Mouse (Mus musculus): ENCODE measurements around the gene Ubiad1. TPM values are rescaled to one million over a fixed set of nuclear protein-coding genes. Genes with fewer than 3 reads are reported as not detected.

Ubiad1 gene
- polyA plus RNA-seq, 1 experiment from 2014 or later: 14.6 TPM

DNA sequence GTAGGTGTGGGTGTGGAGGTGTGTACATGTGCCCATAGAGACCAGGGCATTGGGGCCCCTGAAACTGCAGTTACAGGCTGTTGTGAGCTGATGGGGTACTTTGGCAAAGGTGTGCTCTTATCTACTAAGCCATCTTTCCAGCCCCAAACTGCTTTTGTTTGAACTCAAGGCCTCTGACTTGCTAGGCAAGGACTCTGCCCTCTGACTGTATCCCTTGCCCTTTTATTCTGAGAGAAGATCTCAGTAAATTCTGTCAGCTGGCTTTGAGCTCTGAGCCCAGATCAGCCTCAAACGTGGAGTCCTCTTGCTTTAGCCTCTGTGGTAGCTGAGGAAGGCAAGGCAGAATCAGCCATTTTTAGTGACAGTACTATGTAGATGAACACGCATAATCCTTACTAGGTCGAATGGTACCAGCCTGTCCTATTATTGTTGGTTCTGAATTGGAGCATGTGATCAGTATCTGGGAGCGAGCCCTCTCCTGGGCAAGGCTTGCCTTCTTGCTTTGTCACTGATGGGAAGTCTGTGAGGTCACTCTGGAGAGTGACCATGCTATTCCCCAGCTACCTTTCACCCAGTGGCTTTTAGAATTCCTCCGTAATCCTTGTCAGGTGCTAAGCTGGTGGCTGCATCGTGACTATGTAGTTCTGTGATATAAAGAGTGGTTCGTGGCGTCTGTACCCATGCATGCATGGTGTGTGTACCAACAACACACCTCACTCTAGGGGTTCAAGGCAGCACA, 28.0 kb upstream of the Ubiad1 start:
- Histone ChIP-seq H3K27ac (ENCODE audit: low read depth, low read length) (no peak overlapping the region), H3K9me3 (ENCODE audit: control insufficient read depth, low read length) (no peaks in the 10 kb centered on the region), H3K27me3 (ENCODE audit: control insufficient read depth, insufficient read depth, low read length) (no peaks in the 10 kb centered on the region), H3K4me2 (replicated peaks; ENCODE audit: low read depth, low read length) (no peak overlapping the region), H3K4me1 (replicated peaks; ENCODE audit: control insufficient read depth, insufficient read depth, low read length) (no peaks in the 10 kb centered on the region), H3K9ac (ENCODE audit: low read depth, low read length) (no peak overlapping the region), H3K36me3 (ENCODE audit: control insufficient read depth, insufficient read depth, low read length) (peaks cover 25% of the 10 kb centered on the region), H3K4me3 (ENCODE audit: low read depth, low read length) (no peak overlapping the region)
- no peak for DNase-seq (ENCODE audit: low spot score)
- ATAC-seq (ENCODE audit: low FRiP score): no peak
- 95% methylated on average over 8 of the region's 8 CpGs for WGBS

DNA sequence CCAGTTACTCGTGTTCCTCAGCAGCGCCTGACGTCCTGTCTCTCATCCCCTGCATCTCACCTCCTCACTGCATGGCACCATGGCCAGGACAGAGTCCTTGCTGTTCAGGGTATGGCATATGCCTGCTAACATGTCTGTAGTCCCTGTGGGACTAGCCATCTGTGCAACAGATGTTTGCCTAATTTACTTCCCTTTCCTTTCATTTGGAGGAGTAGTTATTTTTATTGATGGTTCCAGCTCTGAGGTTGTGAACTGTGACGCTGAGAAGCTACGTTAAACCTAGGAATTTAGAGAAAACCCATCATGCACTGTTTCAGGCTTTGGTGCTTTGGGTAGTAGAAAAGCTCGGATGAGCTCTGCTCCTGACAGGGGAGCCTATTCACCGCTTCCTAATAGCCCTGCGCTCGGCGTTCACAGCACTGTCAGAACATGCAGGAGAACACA, 26.8 kb upstream of the Ubiad1 start:
- H3K4me3 ChIP-seq (ENCODE audit: low read depth, low read length): no peak overlapping the region
- no peaks in the 10 kb centered on the region for H3K9me3 ChIP-seq (ENCODE audit: control insufficient read depth, low read length)
- ATAC-seq (ENCODE audit: low FRiP score) (no peak; the same call in 1 of the 2 replicates), DNase-seq (ENCODE audit: low spot score) (peak; percentile 28)
- no peaks in the 10 kb centered on the region for H3K4me1 ChIP-seq (replicated peaks; ENCODE audit: control insufficient read depth, insufficient read depth, low read length)
- H3K27ac ChIP-seq (ENCODE audit: low read depth, low read length): no peak overlapping the region
- H3K36me3 ChIP-seq (ENCODE audit: control insufficient read depth, insufficient read depth, low read length): peaks cover 25% of the 10 kb centered on the region
- no peaks in the 10 kb centered on the region for H3K27me3 ChIP-seq (ENCODE audit: control insufficient read depth, insufficient read depth, low read length)
- no peak overlapping the region for H3K4me2 ChIP-seq (replicated peaks; ENCODE audit: low read depth, low read length)
- WGBS: 67% methylated on average over 10 of the region's 10 CpGs
- no peak overlapping the region for H3K9ac ChIP-seq (ENCODE audit: low read depth, low read length)

GRCm38 (mm10) chr4:148469487-148470252, 25.1 kb upstream of the Ubiad1 start:
- Histone ChIP-seq H3K27me3 (ENCODE audit: control insufficient read depth, insufficient read depth, low read length) (no peaks in the 10 kb centered on the region), H3K9ac (ENCODE audit: low read depth, low read length) (no peak overlapping the region), H3K4me2 (replicated peaks; ENCODE audit: low read depth, low read length) (no peak overlapping the region), H3K27ac (ENCODE audit: low read depth, low read length) (no peak overlapping the region), H3K4me3 (ENCODE audit: low read depth, low read length) (no peak overlapping the region), H3K36me3 (ENCODE audit: control insufficient read depth, insufficient read depth, low read length) (peaks cover 26% of the 10 kb centered on the region), H3K4me1 (replicated peaks; ENCODE audit: control insufficient read depth, insufficient read depth, low read length) (no peaks in the 10 kb centered on the region), H3K9me3 (ENCODE audit: control insufficient read depth, low read length) (no peaks in the 10 kb centered on the region)
- 85% methylated on average over 11 of the region's 11 CpGs for WGBS
- ATAC-seq (ENCODE audit: low FRiP score): no peak
- DNase-seq (ENCODE audit: low spot score): no peak

- ATAC-seq (ENCODE audit: low FRiP score): no peak
- Histone ChIP-seq H3K27ac (ENCODE audit: low read depth, low read length) (no peak overlapping the region), H3K36me3 (ENCODE audit: control insufficient read depth, insufficient read depth, low read length) (peaks cover 31% of the 10 kb centered on the region), H3K4me3 (ENCODE audit: low read depth, low read length) (no peak overlapping the region), H3K9ac (ENCODE audit: low read depth, low read length) (no peak overlapping the region), H3K4me2 (replicated peaks; ENCODE audit: low read depth, low read length) (no peak overlapping the region), H3K27me3 (ENCODE audit: control insufficient read depth, insufficient read depth, low read length) (no peaks in the 10 kb centered on the region), H3K9me3 (ENCODE audit: control insufficient read depth, low read length) (no peaks in the 10 kb centered on the region), H3K4me1 (replicated peaks; ENCODE audit: control insufficient read depth, insufficient read depth, low read length) (no peaks in the 10 kb centered on the region)
- DNase-seq (ENCODE audit: low spot score): no peak
- 88% methylated on average over 10 of the region's 10 CpGs for WGBS
Measured at GRCm38 (mm10) chr4:148468396-148468795, 23.8 kb upstream of the Ubiad1 start.

- no peak for DNase-seq (ENCODE audit: low spot score)
- WGBS: 90% methylated on average over 5 of the region's 5 CpGs
- no peak overlapping the region for H3K27ac ChIP-seq (ENCODE audit: low read depth, low read length)
- peaks cover 27% of the 10 kb centered on the region; the same call in 1 of the 2 replicates for H3K36me3 ChIP-seq (ENCODE audit: control insufficient read depth, insufficient read depth, low read length)
- no peaks in the 10 kb centered on the region for H3K9me3 ChIP-seq (ENCODE audit: control insufficient read depth, low read length)
- no peaks in the 10 kb centered on the region for H3K4me1 ChIP-seq (replicated peaks; ENCODE audit: control insufficient read depth, insufficient read depth, low read length)
- no peak for ATAC-seq (ENCODE audit: low FRiP score)
- H3K27me3 ChIP-seq (ENCODE audit: control insufficient read depth, insufficient read depth, low read length): no peaks in the 10 kb centered on the region
- no peak overlapping the region for H3K4me2 ChIP-seq (replicated peaks; ENCODE audit: low read depth, low read length)
- H3K9ac ChIP-seq (ENCODE audit: low read depth, low read length): no peak overlapping the region
- H3K4me3 ChIP-seq (ENCODE audit: low read depth, low read length): no peak overlapping the region
Measured at GRCm38 (mm10) chr4:148466511-148467079, 22.0 kb upstream of the Ubiad1 start.

GRCm38 (mm10) chr4:148464869-148465268, 20.3 kb upstream of the Ubiad1 start:
- H3K9ac ChIP-seq (ENCODE audit: low read depth, low read length): no peak overlapping the region
- no peak overlapping the region for H3K27ac ChIP-seq (ENCODE audit: low read depth, low read length)
- peaks cover 32% of the 10 kb centered on the region for H3K36me3 ChIP-seq (ENCODE audit: control insufficient read depth, insufficient read depth, low read length)
- no peak overlapping the region for H3K4me3 ChIP-seq (ENCODE audit: low read depth, low read length)
- no peaks in the 10 kb centered on the region for H3K27me3 ChIP-seq (ENCODE audit: control insufficient read depth, insufficient read depth, low read length)
- WGBS: 97% methylated on average over 12 of the region's 12 CpGs
- ATAC-seq (ENCODE audit: low FRiP score) (no peak), DNase-seq (ENCODE audit: low spot score) (no peak)
- H3K9me3 ChIP-seq (ENCODE audit: control insufficient read depth, low read length): no peaks in the 10 kb centered on the region
- no peak overlapping the region for H3K4me2 ChIP-seq (replicated peaks; ENCODE audit: low read depth, low read length)
- no peaks in the 10 kb centered on the region for H3K4me1 ChIP-seq (replicated peaks; ENCODE audit: control insufficient read depth, insufficient read depth, low read length)

DNA sequence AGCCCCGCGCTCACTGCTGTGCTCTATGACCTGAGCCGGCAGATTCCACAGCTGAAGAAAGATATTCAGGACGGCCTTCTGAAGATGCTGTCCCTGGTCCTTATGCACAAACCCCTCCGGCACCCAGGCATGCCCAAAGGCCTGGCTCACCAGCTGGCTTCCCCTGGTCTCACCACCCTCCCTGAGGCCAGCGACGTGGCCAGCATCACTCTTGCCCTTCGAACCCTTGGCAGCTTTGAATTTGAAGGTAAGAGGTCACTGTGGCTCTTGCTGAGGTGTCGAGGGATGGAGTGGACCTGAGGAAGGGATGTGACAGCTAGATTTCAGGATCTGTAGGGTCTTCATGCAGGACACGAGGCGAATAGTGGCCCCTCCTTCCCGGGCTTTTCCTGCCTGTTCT, 19.7 kb upstream of the Ubiad1 start:
- H3K9ac ChIP-seq (ENCODE audit: low read depth, low read length): no peak overlapping the region
- H3K27me3 ChIP-seq (ENCODE audit: control insufficient read depth, insufficient read depth, low read length): no peaks in the 10 kb centered on the region
- H3K4me1 ChIP-seq (replicated peaks; ENCODE audit: control insufficient read depth, insufficient read depth, low read length): no peaks in the 10 kb centered on the region
- WGBS: 95% methylated on average over 12 of the region's 12 CpGs
- no peak for ATAC-seq (ENCODE audit: low FRiP score)
- H3K9me3 ChIP-seq (ENCODE audit: control insufficient read depth, low read length): no peaks in the 10 kb centered on the region
- H3K27ac ChIP-seq (ENCODE audit: low read depth, low read length): no peak overlapping the region
- DNase-seq (ENCODE audit: low spot score): no peak
- peaks cover 26% of the 10 kb centered on the region for H3K36me3 ChIP-seq (ENCODE audit: control insufficient read depth, insufficient read depth, low read length)
- H3K4me2 ChIP-seq (replicated peaks; ENCODE audit: low read depth, low read length): no peak overlapping the region
- H3K4me3 ChIP-seq (ENCODE audit: low read depth, low read length): no peak overlapping the region

GRCm38 (mm10) chr4:148463208-148463960, 18.8 kb upstream of the Ubiad1 start:
- DNase-seq (ENCODE audit: low spot score) (peak; percentile 44), ATAC-seq (ENCODE audit: low FRiP score) (peak; percentile 33; the same call in 1 of the 2 replicates)
- peaks cover 18% of the 10 kb centered on the region for H3K36me3 ChIP-seq (ENCODE audit: control insufficient read depth, insufficient read depth, low read length)
- H3K4me2 ChIP-seq (replicated peaks; ENCODE audit: low read depth, low read length): no peak overlapping the region
- WGBS: 84% methylated on average over 14 of the region's 14 CpGs
- H3K27me3 ChIP-seq (ENCODE audit: control insufficient read depth, insufficient read depth, low read length): no peaks in the 10 kb centered on the region
- no peak overlapping the region for H3K9ac ChIP-seq (ENCODE audit: low read depth, low read length)
- no peaks in the 10 kb centered on the region for H3K9me3 ChIP-seq (ENCODE audit: control insufficient read depth, low read length)
- no peaks in the 10 kb centered on the region for H3K4me1 ChIP-seq (replicated peaks; ENCODE audit: control insufficient read depth, insufficient read depth, low read length)
- no peak overlapping the region for H3K4me3 ChIP-seq (ENCODE audit: low read depth, low read length)
- no peak overlapping the region for H3K27ac ChIP-seq (ENCODE audit: low read depth, low read length)
